Mouse (Mus musculus): ENCODE measurements around the gene Olfr574. TPM values are rescaled to one million over a fixed set of nuclear protein-coding genes. Genes with fewer than 3 reads are reported as not detected.

The Olfr574 gene
- not detected in 2 replicates for polyA plus RNA-seq (2016; fragmentation: Nextera tagmentation; extraction: Ambion mirVana)

DNA sequence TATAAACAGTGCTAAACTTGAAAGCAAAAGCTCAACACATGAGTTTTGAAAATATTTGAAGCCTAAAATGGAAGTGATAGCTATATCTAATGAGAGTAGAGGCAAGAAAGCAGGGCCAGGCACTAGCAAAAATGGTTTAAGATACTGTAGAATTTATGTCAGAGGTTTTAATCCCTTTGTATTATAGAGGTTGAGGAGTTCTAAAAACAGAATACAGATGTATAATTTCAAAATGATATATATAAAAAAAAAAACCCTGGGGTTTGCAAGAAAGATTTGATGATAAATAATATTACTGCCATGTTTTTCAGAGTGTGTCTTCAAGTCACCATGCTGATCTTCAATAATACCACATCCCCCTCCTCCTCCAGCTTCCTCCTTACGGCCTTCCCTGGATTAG is at the start of gene Olfr574:
Gene Olfr574, plus strand, starts transcription at position 301 of the 400 bp plus-strand sequence.
- Histone ChIP-seq H3K4me3 (no peak within 1 kb of the TSS), H3K36me3 (replicated peaks) (no peaks in the 10 kb centered on the region), H3K27ac (no peak within 1 kb of the TSS), H3K27me3 (ENCODE audit: poor library complexity, severe bottlenecking) (no peaks in the 10 kb centered on the region), H3K9me3 (no peaks in the 10 kb centered on the region), H3K4me1 (no peaks in the 10 kb centered on the region)
- no peak for DNase-seq (ENCODE audit: extremely low spot score, low spot score)
- WGBS = 87% methylated on average over 1 of the region's 1 CpGs

GRCm38 (mm10) chr7:102915261-102915660 is 33.0 kb upstream of the Olfr574 start:
- 65% methylated on average over 1 of the region's 1 CpGs for WGBS
- no peaks in the 10 kb centered on the region for H3K36me3 ChIP-seq (replicated peaks)
- no peaks in the 10 kb centered on the region for H3K9me3 ChIP-seq
- no peak overlapping the region for H3K27ac ChIP-seq
- H3K4me3 ChIP-seq = no peak overlapping the region
- H3K4me1 ChIP-seq = no peaks in the 10 kb centered on the region
- H3K27me3 ChIP-seq (ENCODE audit: poor library complexity, severe bottlenecking) = no peaks in the 10 kb centered on the region
- no peak for DNase-seq (ENCODE audit: extremely low spot score, low spot score)

GRCm38 (mm10) chr7:102916405-102916804 is 31.9 kb upstream of the Olfr574 start:
- no peak overlapping the region for H3K27ac ChIP-seq
- DNase-seq (ENCODE audit: extremely low spot score, low spot score) = no peak
- no peaks in the 10 kb centered on the region for H3K4me1 ChIP-seq
- no peaks in the 10 kb centered on the region for H3K36me3 ChIP-seq (replicated peaks)
- H3K4me3 ChIP-seq = no peak overlapping the region
- no peaks in the 10 kb centered on the region for H3K9me3 ChIP-seq
- 82% methylated on average over 5 of the region's 5 CpGs for WGBS
- no peaks in the 10 kb centered on the region for H3K27me3 ChIP-seq (ENCODE audit: poor library complexity, severe bottlenecking)

GRCm38 (mm10) chr7:102917032-102917875 is 31.0 kb upstream of the Olfr574 start, which contains the start of gene Olfr571:
Gene Olfr571, minus strand, starts transcription at chr7:102917536.
- Histone ChIP-seq H3K4me1 (no peaks in the 10 kb centered on the region), H3K27ac (no peak within 1 kb of the TSS), H3K36me3 (replicated peaks) (no peaks in the 10 kb centered on the region), H3K27me3 (ENCODE audit: poor library complexity, severe bottlenecking) (no peaks in the 10 kb centered on the region), H3K9me3 (no peaks in the 10 kb centered on the region), H3K4me3 (no peak within 1 kb of the TSS)
- WGBS = 68% methylated on average over 4 of the region's 4 CpGs
- no peak for DNase-seq (ENCODE audit: extremely low spot score, low spot score)

GRCm38 (mm10) chr7:102919632-102920031 is 28.6 kb upstream of the Olfr574 start:
- Histone ChIP-seq H3K36me3 (replicated peaks) (no peaks in the 10 kb centered on the region), H3K4me3 (no peak overlapping the region), H3K9me3 (no peaks in the 10 kb centered on the region), H3K27ac (no peak overlapping the region), H3K4me1 (no peaks in the 10 kb centered on the region), H3K27me3 (ENCODE audit: poor library complexity, severe bottlenecking) (no peaks in the 10 kb centered on the region)
- no peak for DNase-seq (ENCODE audit: extremely low spot score, low spot score)
- 6% methylated on average over 1 of the region's 1 CpGs for WGBS

DNA sequence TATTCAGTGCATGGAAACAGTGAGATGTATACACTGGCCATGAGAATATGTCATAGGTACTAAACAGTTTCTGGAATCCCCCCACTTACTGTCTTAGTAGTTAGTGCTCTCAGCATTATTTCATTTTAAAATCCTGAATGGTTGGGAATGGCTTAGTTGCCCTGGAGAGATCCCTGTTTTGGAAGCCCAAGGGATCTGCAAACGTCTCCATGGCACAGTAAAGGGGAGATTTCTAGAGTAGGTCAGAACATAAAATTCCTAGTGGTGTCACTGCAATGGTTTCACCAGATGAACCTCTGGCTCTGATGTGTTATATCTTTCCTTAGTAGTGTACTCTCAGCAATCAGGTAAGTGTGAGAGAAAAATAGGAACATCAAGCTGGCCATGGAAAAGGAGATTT is 24.2 kb upstream of the Olfr574 start, which contains the start of gene Olfr572:
Gene Olfr572, plus strand, starts transcription at position 301 of the 400 bp plus-strand sequence.
- no peak within 1 kb of the TSS for H3K4me3 ChIP-seq
- H3K27me3 ChIP-seq (ENCODE audit: poor library complexity, severe bottlenecking) = no peaks in the 10 kb centered on the region
- H3K27ac ChIP-seq = no peak within 1 kb of the TSS
- 64% methylated on average over 1 of the region's 1 CpGs for WGBS
- no peaks in the 10 kb centered on the region for H3K4me1 ChIP-seq
- no peaks in the 10 kb centered on the region for H3K9me3 ChIP-seq
- no peak for DNase-seq (ENCODE audit: extremely low spot score, low spot score)
- H3K36me3 ChIP-seq (replicated peaks) = no peaks in the 10 kb centered on the region

- no peak overlapping the region for H3K4me3 ChIP-seq
- H3K36me3 ChIP-seq (replicated peaks) = no peaks in the 10 kb centered on the region
- H3K9me3 ChIP-seq = no peaks in the 10 kb centered on the region
- H3K27ac ChIP-seq = no peak overlapping the region
- 82% methylated on average over 3 of the region's 3 CpGs for WGBS
- no peaks in the 10 kb centered on the region for H3K27me3 ChIP-seq (ENCODE audit: poor library complexity, severe bottlenecking)
- no peaks in the 10 kb centered on the region for H3K4me1 ChIP-seq
- DNase-seq (ENCODE audit: extremely low spot score, low spot score) = no peak
These were observed 21.2 kb upstream of the Olfr574 start for GRCm38 (mm10) chr7:102927105-102927504.

DNA sequence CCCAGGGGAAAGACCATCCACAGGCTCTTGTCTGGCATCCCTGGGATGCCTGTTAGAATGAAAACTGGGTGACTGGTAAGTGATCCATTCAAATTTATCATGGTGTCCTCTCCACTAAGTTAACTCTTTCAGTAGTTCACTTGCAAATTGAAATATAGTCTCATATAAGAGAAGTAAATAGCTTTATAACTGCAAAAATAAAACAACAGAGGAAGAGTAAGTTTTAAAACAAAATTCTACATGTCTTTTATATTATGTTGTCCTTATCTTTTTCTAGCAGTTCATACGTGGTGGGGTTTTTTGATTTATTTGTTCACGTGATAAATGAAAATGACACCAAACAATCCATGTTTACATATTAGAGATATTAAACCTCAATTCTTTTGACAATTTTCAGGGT is 5.8 kb upstream of the Olfr574 start, which contains the start of gene Olfr573-ps1:
Gene Olfr573-ps1, minus strand, starts transcription at position 101 of the 400 bp plus-strand sequence.
- no peaks in the 10 kb centered on the region for H3K36me3 ChIP-seq (replicated peaks)
- H3K27ac ChIP-seq = no peak within 1 kb of the TSS
- H3K9me3 ChIP-seq = no peaks in the 10 kb centered on the region
- no peak for DNase-seq (ENCODE audit: extremely low spot score, low spot score)
- H3K4me1 ChIP-seq = no peaks in the 10 kb centered on the region
- no peaks in the 10 kb centered on the region for H3K27me3 ChIP-seq (ENCODE audit: poor library complexity, severe bottlenecking)
- no peak within 1 kb of the TSS for H3K4me3 ChIP-seq
- 100% methylated on average over 2 of the region's 2 CpGs for WGBS

- H3K27ac ChIP-seq = no peak overlapping the region
- 82% methylated on average over 1 of the region's 1 CpGs for WGBS
- H3K27me3 ChIP-seq (ENCODE audit: poor library complexity, severe bottlenecking) = no peaks in the 10 kb centered on the region
- H3K36me3 ChIP-seq (replicated peaks) = no peaks in the 10 kb centered on the region
- no peak for DNase-seq (ENCODE audit: extremely low spot score, low spot score)
- no peaks in the 10 kb centered on the region for H3K4me1 ChIP-seq
- no peaks in the 10 kb centered on the region for H3K9me3 ChIP-seq
- H3K4me3 ChIP-seq = no peak overlapping the region
These were observed 4.8 kb upstream of the Olfr574 start for GRCm38 (mm10) chr7:102943417-102943816.

DNA sequence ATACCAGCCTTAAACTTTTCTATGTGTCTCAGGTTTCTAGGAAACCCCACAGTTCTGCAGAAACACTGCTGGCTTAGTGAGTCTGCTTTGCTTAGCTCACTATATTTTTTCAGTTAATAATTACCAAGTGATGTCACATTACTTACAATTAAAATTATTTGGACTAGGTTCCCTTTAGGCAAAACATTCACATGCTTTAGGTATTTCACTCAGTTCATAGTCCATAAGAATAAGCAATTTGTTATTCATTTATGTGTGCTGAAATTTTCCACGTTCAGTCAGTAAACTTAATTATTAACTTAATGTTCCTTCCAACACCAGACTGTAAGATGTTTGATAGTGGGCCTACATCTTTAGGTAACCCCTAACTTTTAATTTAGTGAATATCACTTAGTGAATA is 2.5 kb downstream of the Olfr574 start:
- H3K4me1 ChIP-seq = no peaks in the 10 kb centered on the region
- H3K36me3 ChIP-seq (replicated peaks) = no peaks in the 10 kb centered on the region
- no peaks in the 10 kb centered on the region for H3K9me3 ChIP-seq
- no peak overlapping the region for H3K4me3 ChIP-seq
- WGBS = 83% methylated on average over 1 of the region's 1 CpGs
- no peak overlapping the region for H3K27ac ChIP-seq
- DNase-seq (ENCODE audit: extremely low spot score, low spot score) = no peak
- no peaks in the 10 kb centered on the region for H3K27me3 ChIP-seq (ENCODE audit: poor library complexity, severe bottlenecking)

DNA sequence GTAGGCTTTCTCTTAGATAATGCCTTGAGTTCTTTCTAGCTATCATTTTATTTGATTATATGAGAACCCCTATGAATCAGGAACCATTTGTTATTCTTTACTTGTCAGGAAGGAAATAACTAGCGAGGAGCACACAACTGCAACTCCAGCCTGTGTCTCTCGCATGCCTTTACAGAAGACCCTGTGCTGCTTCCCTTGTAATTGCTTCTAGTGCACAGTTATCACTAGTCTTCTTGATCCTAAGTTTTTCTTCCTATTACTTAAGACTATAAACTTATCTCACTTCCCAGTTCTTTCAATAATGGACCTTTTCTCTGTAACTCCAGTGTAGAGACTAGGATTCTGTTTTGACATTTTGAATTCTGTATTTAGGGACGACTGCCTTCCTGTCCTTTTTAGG is 9.9 kb downstream of the Olfr574 start:
- Histone ChIP-seq H3K4me1 (no peaks in the 10 kb centered on the region), H3K27me3 (ENCODE audit: poor library complexity, severe bottlenecking) (no peaks in the 10 kb centered on the region), H3K4me3 (no peak overlapping the region), H3K27ac (no peak overlapping the region), H3K36me3 (replicated peaks) (no peaks in the 10 kb centered on the region), H3K9me3 (no peaks in the 10 kb centered on the region)
- no peak for DNase-seq (ENCODE audit: extremely low spot score, low spot score)
- 71% methylated on average over 3 of the region's 3 CpGs for WGBS

DNA sequence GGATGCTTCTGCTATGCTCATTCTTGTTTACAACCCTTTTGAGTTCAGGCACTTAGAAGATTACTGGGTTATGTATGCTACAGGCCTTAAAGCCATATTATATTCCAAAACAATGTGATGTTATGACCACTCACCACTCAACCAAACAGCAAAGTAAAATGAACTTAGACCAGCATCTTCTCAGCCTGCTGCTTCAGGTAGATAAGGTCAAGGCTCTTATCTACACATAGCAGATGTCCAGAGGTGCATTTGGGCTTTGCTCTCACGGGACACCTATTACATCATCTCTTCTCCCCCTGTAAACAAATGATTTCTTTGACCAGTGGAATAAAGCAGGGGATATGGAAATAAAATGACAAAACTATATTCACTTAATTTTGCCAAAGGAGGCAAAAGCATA is 10.3 kb downstream of the Olfr574 start, which contains the start of gene Olfr575:
Gene Olfr575, minus strand, starts transcription at position 183 of the 400 bp plus-strand sequence.
- Histone ChIP-seq H3K27me3 (ENCODE audit: poor library complexity, severe bottlenecking) (no peaks in the 10 kb centered on the region), H3K27ac (no peak within 1 kb of the TSS), H3K4me1 (no peaks in the 10 kb centered on the region), H3K36me3 (replicated peaks) (no peaks in the 10 kb centered on the region), H3K4me3 (no peak within 1 kb of the TSS), H3K9me3 (no peaks in the 10 kb centered on the region)
- 77% methylated on average over 1 of the region's 1 CpGs for WGBS
- no peak for DNase-seq (ENCODE audit: extremely low spot score, low spot score)

- 74% methylated on average over 2 of the region's 2 CpGs for WGBS
- H3K4me1 ChIP-seq = no peaks in the 10 kb centered on the region
- no peak for DNase-seq (ENCODE audit: extremely low spot score, low spot score)
These were observed 14.1 kb downstream of the Olfr574 start, which contains the start of gene Olfr576 for GRCm38 (mm10) chr7:102962360-102962759. Gene Olfr576, plus strand, starts transcription at chr7:102962660.

More at GRCm38 (mm10) chr7:102962360-102962759, 14.1 kb downstream of the Olfr574 start, which contains the start of gene Olfr576:
- Histone ChIP-seq H3K36me3 (replicated peaks) (no peaks in the 10 kb centered on the region), H3K27ac (no peak within 1 kb of the TSS), H3K4me3 (no peak within 1 kb of the TSS), H3K9me3 (no peaks in the 10 kb centered on the region), H3K27me3 (ENCODE audit: poor library complexity, severe bottlenecking) (no peaks in the 10 kb centered on the region)

Data from forebrain, embryonic 10.5 days (tissue).